Mouse (Mus musculus): ENCODE measurements around the gene Wdr5b. TPM values are rescaled to one million over a fixed set of nuclear protein-coding genes. Genes with fewer than 3 reads are reported as not detected.

The Wdr5b gene
- total RNA-seq, 1 experiment = 3.3 TPM

DNA sequence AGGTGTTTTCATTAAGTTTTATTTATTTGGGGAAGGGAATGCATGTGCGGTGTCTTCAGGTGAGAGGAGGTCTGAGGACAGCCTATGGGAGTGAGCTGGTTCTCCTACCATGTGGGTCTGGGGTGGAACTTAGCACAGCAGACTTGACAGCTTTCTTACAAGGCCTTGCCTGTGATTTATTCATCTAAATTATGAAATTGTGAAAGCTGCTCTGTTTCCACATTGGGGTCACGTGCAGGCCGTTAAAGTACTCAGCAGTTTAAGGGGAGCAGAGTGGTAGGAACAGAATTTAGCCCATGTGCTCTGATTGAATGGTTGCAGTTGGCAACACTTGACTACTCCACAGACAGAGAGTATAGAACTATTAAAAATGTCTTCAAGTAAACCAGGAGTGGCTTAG, 38.9 kb downstream of the Wdr5b start:
- in situ Hi-C loops (cut with MboI; ENCODE audit: low sequenced_read_pairs in 2 of 2, unreplicated experiment in 2 of 2) = no loop called here
- Histone ChIP-seq H3K4me1 (ENCODE audit: control insufficient read depth in 2 of 2, insufficient read depth in 2 of 2, low read length in 2 of 2, poor library complexity in 1 of 2) (peaks cover 0 to 6% of the 10 kb centered on the region in 2 experiments; a peak in 1 of 4 replicates), H3K36me3 (ENCODE audit: control insufficient read depth, insufficient read depth, low read length, poor library complexity, severe bottlenecking) (peaks cover 16% of the 10 kb centered on the region), H3K9ac (ENCODE audit: insufficient read depth, low read depth, low read length, poor library complexity, severe bottlenecking) (no peak overlapping the region), H3K4me3 (ENCODE audit: insufficient read depth in 1 of 2, low read depth in 1 of 2, low read length in 2 of 2, poor library complexity in 1 of 2, severe bottlenecking in 1 of 2) (no peak overlapping the region), H3K9me3 (ENCODE audit: control insufficient read depth, insufficient read depth, low read depth, low read length) (no peaks in the 10 kb centered on the region), H3K27ac (ENCODE audit: insufficient read depth, low read depth, low read length, poor library complexity, severe bottlenecking) (no peak overlapping the region)
- DNase-seq (ENCODE audit: low read depth, low spot score) = no peak
- TF ChIP-seq HCFC1 (IDR thresholded peaks at IDR 0.05; ENCODE audit: borderline replicate concordance, insufficient read depth, low read length) (no peak), ZNF384 (IDR thresholded peaks at IDR 0.05; ENCODE audit: low read depth, low read length) (no peak), MAFK (IDR thresholded peaks at IDR 0.05; ENCODE audit: insufficient read depth, low read depth, low read length) (no peak), CHD2 (IDR thresholded peaks at IDR 0.05; ENCODE audit: low read depth, low read length) (no peak), ZC3H11A (IDR thresholded peaks at IDR 0.05; ENCODE audit: borderline replicate concordance, low read depth, low read length) (no peak)

DNA sequence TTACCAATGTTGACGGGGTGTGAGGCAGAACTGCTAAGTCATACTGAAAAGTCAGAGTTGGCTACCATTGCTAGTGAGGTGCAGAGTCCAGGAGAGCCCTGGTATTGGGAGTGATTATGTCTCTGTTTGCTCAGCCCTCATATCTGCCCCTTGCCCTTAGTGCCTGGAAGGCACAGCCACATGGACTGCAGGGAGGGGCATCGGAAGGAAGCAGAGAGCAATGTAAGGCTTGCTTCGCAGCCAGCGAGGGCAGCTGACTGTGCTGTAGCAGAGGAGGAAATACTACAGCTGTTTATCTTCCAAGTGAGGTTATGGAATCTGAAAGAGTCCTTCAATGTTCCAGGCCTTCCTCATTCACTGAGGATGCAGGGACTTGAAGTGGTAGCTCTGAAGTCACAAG, 46.9 kb downstream of the Wdr5b start:
- H3K36me3 ChIP-seq (ENCODE audit: control insufficient read depth, insufficient read depth, low read length, poor library complexity, severe bottlenecking) = peaks cover 39% of the 10 kb centered on the region
- H3K4me1 ChIP-seq (ENCODE audit: control insufficient read depth in 2 of 2, insufficient read depth in 2 of 2, low read length in 2 of 2, poor library complexity in 1 of 2) = peaks cover 4 to 15% of the 10 kb centered on the region in 2 experiments
- H3K9ac ChIP-seq (ENCODE audit: insufficient read depth, low read depth, low read length, poor library complexity, severe bottlenecking) = no peak overlapping the region; the same call in 1 of the 2 replicates
- DNase-seq (ENCODE audit: low read depth, low spot score) = no peak
- TF ChIP-seq ZNF384 (IDR thresholded peaks at IDR 0.05; ENCODE audit: low read depth, low read length) (no peak), HCFC1 (IDR thresholded peaks at IDR 0.05; ENCODE audit: borderline replicate concordance, insufficient read depth, low read length) (no peak), CHD2 (IDR thresholded peaks at IDR 0.05; ENCODE audit: low read depth, low read length) (no peak), ZC3H11A (IDR thresholded peaks at IDR 0.05; ENCODE audit: borderline replicate concordance, low read depth, low read length) (no peak), MAFK (IDR thresholded peaks at IDR 0.05; ENCODE audit: insufficient read depth, low read depth, low read length) (no peak)
- H3K4me3 ChIP-seq (ENCODE audit: insufficient read depth in 1 of 2, low read depth in 1 of 2, low read length in 2 of 2, poor library complexity in 1 of 2, severe bottlenecking in 1 of 2) = no peak overlapping the region
- H3K9me3 ChIP-seq (ENCODE audit: control insufficient read depth, insufficient read depth, low read depth, low read length) = no peaks in the 10 kb centered on the region
- in situ Hi-C loops (cut with MboI; ENCODE audit: low sequenced_read_pairs in 2 of 2, unreplicated experiment in 2 of 2) = no loop called here
- peak overlapping the region; percentile 41; the same call in 1 of the 2 replicates for H3K27ac ChIP-seq (ENCODE audit: insufficient read depth, low read depth, low read length, poor library complexity, severe bottlenecking)

DNA sequence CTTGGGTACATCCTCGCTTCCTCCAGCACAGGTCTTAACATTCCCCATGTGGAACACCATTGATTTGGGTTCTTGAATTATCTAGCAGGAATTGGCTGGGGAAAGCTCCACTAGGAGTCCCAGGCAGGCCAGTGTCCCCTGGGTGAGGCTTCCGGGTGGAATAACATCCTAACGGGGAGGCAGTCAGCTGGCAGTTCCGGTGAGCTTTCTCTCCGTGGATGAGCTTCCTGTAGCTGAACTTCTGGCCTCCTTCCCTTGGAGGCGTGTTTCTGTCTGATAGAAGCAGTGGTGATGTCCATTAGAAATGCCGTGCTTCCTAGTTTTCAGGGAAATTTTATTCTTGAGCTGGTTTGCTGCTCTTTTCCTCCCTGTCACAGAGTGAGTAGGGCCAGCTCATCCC, 48.1 kb downstream of the Wdr5b start:
- H3K9me3 ChIP-seq (ENCODE audit: control insufficient read depth, insufficient read depth, low read depth, low read length) = no peaks in the 10 kb centered on the region

DNA sequence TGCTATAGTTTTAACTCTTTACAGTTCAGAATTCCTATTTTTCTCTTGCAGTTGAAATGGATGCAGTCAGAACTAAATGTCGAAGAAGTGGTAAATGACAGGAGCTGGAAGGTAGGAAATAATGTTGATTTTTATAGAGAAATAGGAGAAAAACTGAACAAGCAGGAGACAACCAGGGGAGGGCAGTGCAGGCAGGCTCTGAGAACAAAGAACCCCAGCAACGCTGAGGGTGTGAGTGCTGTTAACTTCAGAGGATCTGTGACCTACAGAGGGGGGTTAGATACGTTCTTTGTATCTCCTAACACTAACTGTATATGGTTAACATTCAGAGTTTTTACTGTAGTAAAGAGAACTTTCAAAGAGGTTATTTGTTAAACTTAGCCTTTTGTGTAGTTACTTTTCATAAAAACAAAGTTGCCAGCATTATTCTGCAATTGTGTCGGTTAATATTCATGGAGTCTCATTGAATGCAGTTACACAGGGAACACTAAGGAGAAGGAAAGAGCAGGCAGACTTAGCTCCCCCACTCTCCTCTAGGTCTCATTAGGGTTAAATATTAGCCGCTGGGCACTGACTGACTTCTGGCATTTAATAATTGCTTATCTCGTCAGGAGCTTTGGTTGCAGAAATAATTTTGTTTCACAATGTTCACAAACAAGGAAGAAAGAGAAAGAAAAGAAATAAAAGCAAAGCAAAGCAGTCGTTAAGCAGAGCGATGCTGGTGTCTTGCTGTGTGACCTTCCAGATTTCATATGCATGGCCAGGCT, 49.0 kb downstream of the Wdr5b start:
- Histone ChIP-seq H3K4me3 (ENCODE audit: insufficient read depth in 1 of 2, low read depth in 1 of 2, low read length in 2 of 2, poor library complexity in 1 of 2, severe bottlenecking in 1 of 2) (no peak overlapping the region), H3K9me3 (ENCODE audit: control insufficient read depth, insufficient read depth, low read depth, low read length) (no peaks in the 10 kb centered on the region), H3K9ac (ENCODE audit: insufficient read depth, low read depth, low read length, poor library complexity, severe bottlenecking) (no peak overlapping the region), H3K4me1 (ENCODE audit: control insufficient read depth in 2 of 2, insufficient read depth in 2 of 2, low read length in 2 of 2, poor library complexity in 1 of 2) (peaks cover 4 to 19% of the 10 kb centered on the region in 2 experiments), H3K36me3 (ENCODE audit: control insufficient read depth, insufficient read depth, low read length, poor library complexity, severe bottlenecking) (peaks cover 31% of the 10 kb centered on the region), H3K27ac (ENCODE audit: insufficient read depth, low read depth, low read length, poor library complexity, severe bottlenecking) (peak overlapping the region; percentile 33; the same call in 1 of the 2 replicates)
- TF ChIP-seq ZNF384 (IDR thresholded peaks at IDR 0.05; ENCODE audit: low read depth, low read length) (no peak), HCFC1 (IDR thresholded peaks at IDR 0.05; ENCODE audit: borderline replicate concordance, insufficient read depth, low read length) (no peak), MAFK (IDR thresholded peaks at IDR 0.05; ENCODE audit: insufficient read depth, low read depth, low read length) (no peak), CHD2 (IDR thresholded peaks at IDR 0.05; ENCODE audit: low read depth, low read length) (no peak)
- in situ Hi-C loops (cut with MboI; ENCODE audit: low sequenced_read_pairs in 2 of 2, unreplicated experiment in 2 of 2) = no loop called here
- DNase-seq (ENCODE audit: low read depth, low spot score) = no peak

More for the DNA sequence above, 48.1 kb downstream of the Wdr5b start:
- H3K4me3 ChIP-seq (ENCODE audit: insufficient read depth in 1 of 2, low read depth in 1 of 2, low read length in 2 of 2, poor library complexity in 1 of 2, severe bottlenecking in 1 of 2) = no peak overlapping the region
- in situ Hi-C loops (cut with MboI; ENCODE audit: low sequenced_read_pairs in 2 of 2, unreplicated experiment in 2 of 2) = no loop called here
- peak overlapping the region; percentile 58; the same call in 1 of the 2 replicates for H3K27ac ChIP-seq (ENCODE audit: insufficient read depth, low read depth, low read length, poor library complexity, severe bottlenecking)
- no peak for DNase-seq (ENCODE audit: low read depth, low spot score)
- H3K4me1 ChIP-seq (ENCODE audit: control insufficient read depth in 2 of 2, insufficient read depth in 2 of 2, low read length in 2 of 2, poor library complexity in 1 of 2) = peaks cover 4 to 19% of the 10 kb centered on the region in 2 experiments
- peak overlapping the region; percentile 43; the same call in 1 of the 2 replicates for H3K9ac ChIP-seq (ENCODE audit: insufficient read depth, low read depth, low read length, poor library complexity, severe bottlenecking)
- peaks cover 34% of the 10 kb centered on the region for H3K36me3 ChIP-seq (ENCODE audit: control insufficient read depth, insufficient read depth, low read length, poor library complexity, severe bottlenecking)
- no peak for TF ChIP-seq MAFK (IDR thresholded peaks at IDR 0.05; ENCODE audit: insufficient read depth, low read depth, low read length)
- TF ChIP-seq HCFC1 (IDR thresholded peaks at IDR 0.05; ENCODE audit: borderline replicate concordance, insufficient read depth, low read length) = no peak
- TF ChIP-seq ZC3H11A (IDR thresholded peaks at IDR 0.05; ENCODE audit: borderline replicate concordance, low read depth, low read length) = no peak
- TF ChIP-seq CHD2 (IDR thresholded peaks at IDR 0.05; ENCODE audit: low read depth, low read length) = no peak
- no peak for TF ChIP-seq ZNF384 (IDR thresholded peaks at IDR 0.05; ENCODE audit: low read depth, low read length)

Data from ES-E14 (cell line).